Mouse (Mus musculus): ENCODE measurements at regions not wholly inside any gene's neighbourhood (a gene's known extent, or its start where the extent isn't known, plus 50 kb on each side); places are given as distances from the start of the nearest gene placed in this dataset.

- Histone ChIP-seq H3ac (ENCODE audit: control insufficient read depth, insufficient read length) (no peak overlapping the region), H3K79me2 (ENCODE audit: control insufficient read depth, insufficient read depth) (no peaks in the 10 kb centered on the region), H3K4me2 (ENCODE audit: low read depth) (no peak overlapping the region), H3K36me3 (ENCODE audit: control insufficient read depth, insufficient read depth) (no peaks in the 10 kb centered on the region), H3K27me3 (ENCODE audit: control insufficient read depth, insufficient read depth, insufficient read length) (peaks cover 32% of the 10 kb centered on the region), H3K4me3 (no peak overlapping the region)
- TF ChIP-seq MYOG (IDR thresholded peaks at IDR 0.05; ENCODE audit: control insufficient read depth in 1 of 3, insufficient read depth in 1 of 3, insufficient read length in 2 of 3, low read depth in 2 of 3) (no peak), TCF3 (IDR thresholded peaks at IDR 0.05; ENCODE audit: insufficient read length, low read depth) (no peak), MYOD1 (IDR thresholded peaks at IDR 0.05; ENCODE audit: control insufficient read depth in 1 of 3, insufficient read length in 2 of 3, low read depth in 2 of 3) (no peak)
Observed at GRCm38 (mm10) chr6:100144544-100145287, 142.6 kb downstream of the Rybp start.

GRCm38 (mm10) chr6:100143586-100144301 lies 143.5 kb downstream of the Rybp start:
- Histone ChIP-seq H3K27me3 (ENCODE audit: control insufficient read depth, insufficient read depth, insufficient read length) (peaks cover 38% of the 10 kb centered on the region), H3K4me3 (no peak overlapping the region), H3K4me2 (ENCODE audit: low read depth) (peak overlapping the region; percentile 18), H3ac (ENCODE audit: control insufficient read depth, insufficient read length) (no peak overlapping the region), H3K36me3 (ENCODE audit: control insufficient read depth, insufficient read depth) (no peaks in the 10 kb centered on the region), H3K79me2 (ENCODE audit: control insufficient read depth, insufficient read depth) (no peaks in the 10 kb centered on the region)
- TF ChIP-seq MAX (IDR thresholded peaks at IDR 0.05; ENCODE audit: low read depth) (no peak), MYOD1 (IDR thresholded peaks at IDR 0.05; ENCODE audit: control insufficient read depth in 1 of 3, insufficient read length in 2 of 3, low read depth in 2 of 3) (peak in 1 of 3 experiments; percentile 26), POLR2AphosphoS2 (IDR thresholded peaks at IDR 0.05; ENCODE audit: insufficient read length, low read depth) (no peak), E2F4 (IDR thresholded peaks at IDR 0.05; ENCODE audit: insufficient read depth) (no peak), POLR2A (IDR thresholded peaks at IDR 0.05; ENCODE audit: insufficient read length, low read depth) (no peak), TCF3 (IDR thresholded peaks at IDR 0.05; ENCODE audit: insufficient read length, low read depth) (no peak), SRF (IDR thresholded peaks at IDR 0.05; ENCODE audit: control insufficient read depth, insufficient read length, low read depth) (no peak), USF1 (IDR thresholded peaks at IDR 0.05; ENCODE audit: low read depth) (no peak), REST (IDR thresholded peaks at IDR 0.05; ENCODE audit: insufficient read depth, insufficient read length) (no peak), CEBPB (IDR thresholded peaks at IDR 0.05; ENCODE audit: insufficient read depth, poor library complexity, severe bottlenecking) (no peak), MYOG (IDR thresholded peaks at IDR 0.05; ENCODE audit: control insufficient read depth in 1 of 3, insufficient read depth in 1 of 3, insufficient read length in 2 of 3, low read depth in 2 of 3) (peak in 1 of 3 experiments; percentile 75), TCF12 (IDR thresholded peaks at IDR 0.05; ENCODE audit: insufficient read depth, poor library complexity, severe bottlenecking) (no peak)

GRCm38 (mm10) chr6:100141225-100141624 lies 146.1 kb downstream of the Rybp start:
- H3K4me2 ChIP-seq (ENCODE audit: low read depth), result no peak overlapping the region
- H3K36me3 ChIP-seq (ENCODE audit: control insufficient read depth, insufficient read depth), result no peaks in the 10 kb centered on the region
- H3ac ChIP-seq (ENCODE audit: control insufficient read depth, insufficient read length), result no peak overlapping the region
- peaks cover 42% of the 10 kb centered on the region for H3K27me3 ChIP-seq (ENCODE audit: control insufficient read depth, insufficient read depth, insufficient read length)
- no peak for TF ChIP-seq REST (IDR thresholded peaks at IDR 0.05; ENCODE audit: insufficient read depth, insufficient read length)
- TF ChIP-seq E2F4 (IDR thresholded peaks at IDR 0.05; ENCODE audit: insufficient read depth), result no peak
- TF ChIP-seq CEBPB (IDR thresholded peaks at IDR 0.05; ENCODE audit: insufficient read depth, poor library complexity, severe bottlenecking), result no peak
- TF ChIP-seq POLR2A (IDR thresholded peaks at IDR 0.05; ENCODE audit: insufficient read length, low read depth), result no peak
- TF ChIP-seq MYOG (IDR thresholded peaks at IDR 0.05; ENCODE audit: control insufficient read depth in 1 of 3, insufficient read depth in 1 of 3, insufficient read length in 2 of 3, low read depth in 2 of 3), result no peak
- no peak for TF ChIP-seq TCF3 (IDR thresholded peaks at IDR 0.05; ENCODE audit: insufficient read length, low read depth)
- no peak overlapping the region for H3K4me3 ChIP-seq
- H3K79me2 ChIP-seq (ENCODE audit: control insufficient read depth, insufficient read depth), result no peaks in the 10 kb centered on the region

- Histone ChIP-seq H3K79me2 (ENCODE audit: control insufficient read depth, insufficient read depth) (no peaks in the 10 kb centered on the region), H3K36me3 (ENCODE audit: control insufficient read depth, insufficient read depth) (no peaks in the 10 kb centered on the region), H3K27me3 (ENCODE audit: control insufficient read depth, insufficient read depth, insufficient read length) (peaks cover 43% of the 10 kb centered on the region), H3K4me2 (ENCODE audit: low read depth) (no peak overlapping the region), H3ac (ENCODE audit: control insufficient read depth, insufficient read length) (no peak overlapping the region), H3K4me3 (no peak overlapping the region)
- TF ChIP-seq USF1 (IDR thresholded peaks at IDR 0.05; ENCODE audit: low read depth), result no peak
- no peak for TF ChIP-seq CEBPB (IDR thresholded peaks at IDR 0.05; ENCODE audit: insufficient read depth, poor library complexity, severe bottlenecking)
- no peak for TF ChIP-seq POLR2AphosphoS2 (IDR thresholded peaks at IDR 0.05; ENCODE audit: insufficient read length, low read depth)
- TF ChIP-seq REST (IDR thresholded peaks at IDR 0.05; ENCODE audit: insufficient read depth, insufficient read length), result no peak
- no peak for TF ChIP-seq TCF3 (IDR thresholded peaks at IDR 0.05; ENCODE audit: insufficient read length, low read depth)
- no peak for TF ChIP-seq E2F4 (IDR thresholded peaks at IDR 0.05; ENCODE audit: insufficient read depth)
Observed at GRCm38 (mm10) chr6:100140581-100141114, 146.6 kb downstream of the Rybp start.

- H3K36me3 ChIP-seq (ENCODE audit: control insufficient read depth, insufficient read depth), result no peaks in the 10 kb centered on the region
- TF ChIP-seq POLR2AphosphoS2 (IDR thresholded peaks at IDR 0.05; ENCODE audit: insufficient read length, low read depth) (no peak), SRF (IDR thresholded peaks at IDR 0.05; ENCODE audit: control insufficient read depth, insufficient read length, low read depth) (no peak), POLR2A (IDR thresholded peaks at IDR 0.05; ENCODE audit: insufficient read length, low read depth) (no peak), MYOD1 (IDR thresholded peaks at IDR 0.05; ENCODE audit: control insufficient read depth in 1 of 3, insufficient read length in 2 of 3, low read depth in 2 of 3) (no peak), CEBPB (IDR thresholded peaks at IDR 0.05; ENCODE audit: insufficient read depth, poor library complexity, severe bottlenecking) (no peak), TCF3 (IDR thresholded peaks at IDR 0.05; ENCODE audit: insufficient read length, low read depth) (no peak), TCF12 (IDR thresholded peaks at IDR 0.05; ENCODE audit: insufficient read depth, poor library complexity, severe bottlenecking) (no peak), MYOG (IDR thresholded peaks at IDR 0.05; ENCODE audit: control insufficient read depth in 1 of 3, insufficient read depth in 1 of 3, insufficient read length in 2 of 3, low read depth in 2 of 3) (no peak), MAX (IDR thresholded peaks at IDR 0.05; ENCODE audit: low read depth) (no peak), REST (IDR thresholded peaks at IDR 0.05; ENCODE audit: insufficient read depth, insufficient read length) (no peak), USF1 (IDR thresholded peaks at IDR 0.05; ENCODE audit: low read depth) (no peak), E2F4 (IDR thresholded peaks at IDR 0.05; ENCODE audit: insufficient read depth) (no peak)
Observed at GRCm38 (mm10) chr6:100139809-100140208, 147.5 kb downstream of the Rybp start.

More at GRCm38 (mm10) chr6:100139809-100140208, 147.5 kb downstream of the Rybp start:
- Histone ChIP-seq H3K4me3 (no peak overlapping the region), H3ac (ENCODE audit: control insufficient read depth, insufficient read length) (no peak overlapping the region), H3K27me3 (ENCODE audit: control insufficient read depth, insufficient read depth, insufficient read length) (peaks cover 48% of the 10 kb centered on the region), H3K79me2 (ENCODE audit: control insufficient read depth, insufficient read depth) (no peaks in the 10 kb centered on the region), H3K4me2 (ENCODE audit: low read depth) (no peak overlapping the region)
